Mouse (Mus musculus): ENCODE measurements around the gene Dirc2. TPM values are rescaled to one million over a fixed set of nuclear protein-coding genes. Genes with fewer than 3 reads are reported as not detected.

Gene Dirc2
- 27.1 and 30.8 TPM in 2 replicates for polyA plus RNA-seq (2015; fragmentation: Nextera tagmentation; extraction: Ambion mirVana)

DNA sequence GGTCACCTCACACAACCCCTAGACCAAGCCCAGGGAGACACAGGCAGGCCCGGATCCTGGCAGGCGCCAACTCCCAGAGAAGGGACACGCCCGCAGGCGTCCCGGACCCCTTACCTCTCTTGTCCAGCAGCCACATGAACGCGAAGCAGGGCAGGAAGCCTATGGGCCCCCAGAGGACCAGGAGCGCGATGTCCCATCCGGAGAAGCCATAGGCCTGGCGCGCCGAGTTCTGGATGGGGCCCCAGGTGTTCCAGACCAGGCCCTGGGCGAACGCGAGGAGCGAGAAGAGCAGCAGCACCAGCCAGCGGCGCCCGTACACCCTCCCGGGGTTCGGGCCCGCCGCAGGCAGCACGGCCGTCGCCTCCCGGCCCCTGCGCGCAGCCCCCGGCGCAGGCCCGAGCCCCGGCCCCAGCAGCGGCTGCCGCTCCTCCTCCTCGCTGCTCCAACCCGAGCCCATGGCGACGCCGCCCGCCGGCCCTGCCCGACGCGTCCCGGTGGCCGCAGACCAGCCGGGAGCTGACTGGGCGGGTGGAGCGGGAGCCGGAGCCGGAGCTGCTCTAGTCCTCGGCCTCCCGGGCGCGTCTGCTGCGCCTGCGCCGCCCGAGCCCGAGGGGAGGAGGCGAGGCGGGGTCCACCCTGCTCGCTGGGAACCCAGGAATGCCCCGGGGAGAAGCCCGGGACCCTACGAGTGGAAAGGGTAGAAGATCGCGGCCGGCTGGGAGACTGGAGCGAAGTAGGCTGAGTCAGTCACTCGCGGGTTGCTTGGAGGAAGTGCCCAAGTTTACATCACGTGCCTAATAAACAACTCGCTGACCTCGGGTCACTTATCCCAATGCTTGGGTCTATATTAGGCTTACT, at the start of gene Dirc2:
Gene Dirc2, minus strand, starts transcription at position 572 of the 858 bp plus-strand sequence.
- no peaks in the 10 kb centered on the region for H3K9me3 ChIP-seq
- H3K4me2 ChIP-seq: peak within 1 kb of the TSS; percentile 89
- H3K27ac ChIP-seq: peak within 1 kb of the TSS; percentile 85
- H3K36me3 ChIP-seq: peaks cover 5% of the 10 kb centered on the region; the same call in 1 of the 2 replicates
- H3K27me3 ChIP-seq: no peaks in the 10 kb centered on the region
- under 1% methylated on average over 78 of the region's 78 CpGs for WGBS
- peak within 1 kb of the TSS; percentile 79 for H3K4me3 ChIP-seq
- H3K9ac ChIP-seq: peak within 1 kb of the TSS; percentile 95
- H3K4me1 ChIP-seq (replicated peaks): peaks cover 34% of the 10 kb centered on the region
- peak; percentile 84 for ATAC-seq (ENCODE audit: low FRiP score)

GRCm38 (mm10) chr16:35817255-35818089, 48.3 kb upstream of the Dirc2 start:
- Histone ChIP-seq H3K9ac (0 out of 2 replicates have a peak overlapping the region, but pooled peaks have one; percentile 24), H3K4me3 (no peak overlapping the region), H3K4me2 (no peak overlapping the region), H3K36me3 (peaks cover 28% of the 10 kb centered on the region), H3K27me3 (no peaks in the 10 kb centered on the region), H3K4me1 (replicated peaks) (0 out of 2 replicates have a peak, but pooled peaks cover 3% of the 10 kb centered on the region), H3K9me3 (no peaks in the 10 kb centered on the region), H3K27ac (no peak overlapping the region)
- peak; percentile 88 for ATAC-seq (ENCODE audit: low FRiP score)
- 33% methylated on average over 13 of the region's 13 CpGs for WGBS

DNA sequence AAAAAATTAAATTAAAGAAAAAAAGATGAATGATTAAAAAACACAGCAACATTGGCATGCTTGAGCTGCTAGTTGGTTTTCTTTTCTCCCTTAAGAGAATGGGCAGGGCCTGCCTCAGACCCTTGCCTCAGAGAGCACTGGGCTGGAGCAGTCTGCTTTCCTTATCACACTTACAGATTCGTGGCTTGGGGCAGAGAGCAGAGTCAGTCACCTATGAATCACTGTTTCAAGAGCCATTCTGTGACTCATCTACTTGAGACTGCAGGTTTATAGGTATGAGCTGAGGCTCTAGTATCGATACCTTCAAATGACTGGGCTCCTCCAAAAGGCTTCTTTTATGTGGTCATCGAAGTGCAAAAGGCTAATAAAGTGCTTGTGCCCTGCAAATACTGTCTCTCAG, 44.0 kb upstream of the Dirc2 start:
- no peaks in the 10 kb centered on the region; the same call in 1 of the 2 replicates for H3K9me3 ChIP-seq
- ATAC-seq (ENCODE audit: low FRiP score): no peak
- no peak overlapping the region for H3K4me2 ChIP-seq
- no peak overlapping the region for H3K27ac ChIP-seq
- peaks cover 10% of the 10 kb centered on the region for H3K36me3 ChIP-seq
- H3K9ac ChIP-seq: no peak overlapping the region
- WGBS: 91% methylated on average over 3 of the region's 3 CpGs
- H3K4me3 ChIP-seq: no peak overlapping the region
- H3K4me1 ChIP-seq (replicated peaks): 0 out of 2 replicates have a peak, but pooled peaks cover 3% of the 10 kb centered on the region
- H3K27me3 ChIP-seq: no peaks in the 10 kb centered on the region

GRCm38 (mm10) chr16:35808838-35809237, 39.7 kb upstream of the Dirc2 start:
- WGBS: 96% methylated on average over 2 of the region's 2 CpGs

GRCm38 (mm10) chr16:35807663-35807992, 38.5 kb upstream of the Dirc2 start:
- no peak overlapping the region for H3K9ac ChIP-seq
- H3K4me2 ChIP-seq: no peak overlapping the region
- no peaks in the 10 kb centered on the region for H3K27me3 ChIP-seq
- H3K4me3 ChIP-seq: no peak overlapping the region
- ATAC-seq (ENCODE audit: low FRiP score): no peak
- 81% methylated on average over 4 of the region's 4 CpGs for whole genome bisulfite sequencing
- H3K4me1 ChIP-seq (replicated peaks): no peaks in the 10 kb centered on the region
- no peak overlapping the region for H3K27ac ChIP-seq
- no peaks in the 10 kb centered on the region for H3K36me3 ChIP-seq
- no peaks in the 10 kb centered on the region; the same call in 1 of the 2 replicates for H3K9me3 ChIP-seq

More at GRCm38 (mm10) chr16:35808838-35809237, 39.7 kb upstream of the Dirc2 start:
- H3K9ac ChIP-seq: no peak overlapping the region
- H3K4me3 ChIP-seq: no peak overlapping the region
- no peak overlapping the region for H3K27ac ChIP-seq
- ATAC-seq (ENCODE audit: low FRiP score): no peak
- no peaks in the 10 kb centered on the region for H3K27me3 ChIP-seq
- no peak overlapping the region for H3K4me2 ChIP-seq
- no peaks in the 10 kb centered on the region; the same call in 1 of the 2 replicates for H3K9me3 ChIP-seq
- peaks cover 3% of the 10 kb centered on the region; the same call in 1 of the 2 replicates for H3K36me3 ChIP-seq
- no peaks in the 10 kb centered on the region for H3K4me1 ChIP-seq (replicated peaks)

DNA sequence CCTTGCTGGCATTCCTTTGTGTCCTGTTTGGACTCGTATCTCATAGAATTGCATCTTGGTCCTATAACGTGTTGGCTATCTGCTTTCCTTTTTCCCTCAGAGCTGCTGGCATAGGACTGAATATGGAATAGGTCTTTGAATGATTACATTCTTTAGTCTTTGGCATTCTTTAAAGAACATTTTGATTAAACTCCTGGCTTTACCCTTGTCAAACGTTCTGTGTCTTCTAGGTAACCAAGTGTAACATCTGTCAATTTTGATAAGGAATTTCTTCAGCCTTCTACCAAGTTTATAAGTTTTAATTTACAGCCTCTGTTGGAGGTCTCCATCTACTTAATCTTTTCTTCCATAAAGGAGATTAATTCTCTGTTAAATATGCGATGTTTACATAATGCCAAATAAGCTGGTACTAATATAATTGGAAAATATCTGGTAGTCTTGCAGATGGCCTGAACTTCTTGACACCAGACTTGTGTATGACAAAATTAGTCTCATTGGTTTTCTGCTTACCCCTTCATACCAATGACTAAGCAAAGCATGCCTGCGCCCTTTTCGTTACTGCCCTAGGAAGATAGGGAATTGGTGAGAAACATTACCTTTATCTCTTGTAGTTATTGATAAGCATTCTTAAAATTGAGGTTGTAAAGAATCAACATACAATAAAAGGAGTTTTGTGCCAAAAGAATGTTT, 38.0 kb upstream of the Dirc2 start:
- 91% methylated on average over 6 of the region's 6 CpGs for WGBS
- no peak for ATAC-seq (ENCODE audit: low FRiP score)

DNA sequence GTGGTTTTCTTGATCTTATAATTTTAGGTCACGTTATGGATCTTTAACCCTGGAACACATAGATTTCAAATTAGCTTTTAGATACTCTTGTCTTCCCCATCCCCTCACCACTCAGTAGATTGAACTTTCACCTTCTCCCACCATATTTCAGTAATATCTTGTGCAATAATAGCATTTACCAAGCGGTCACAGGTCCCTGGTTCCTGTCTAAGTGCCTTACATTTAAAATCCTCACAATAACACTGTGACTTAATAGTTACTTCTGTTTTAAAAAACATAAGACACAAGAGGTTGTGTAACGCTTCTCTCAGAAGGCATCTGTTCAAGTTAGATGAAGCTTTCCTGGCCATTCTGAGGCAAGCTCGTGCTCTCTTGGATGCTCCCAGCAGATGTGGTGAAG, 34.6 kb upstream of the Dirc2 start:
- ATAC-seq (ENCODE audit: low FRiP score): no peak
- H3K9ac ChIP-seq: no peak overlapping the region
- peaks cover 29% of the 10 kb centered on the region for H3K36me3 ChIP-seq
- no peaks in the 10 kb centered on the region for H3K4me1 ChIP-seq (replicated peaks)
- 94% methylated on average over 4 of the region's 4 CpGs for WGBS
- H3K27me3 ChIP-seq: no peaks in the 10 kb centered on the region
- no peak overlapping the region for H3K4me3 ChIP-seq
- H3K27ac ChIP-seq: no peak overlapping the region
- H3K9me3 ChIP-seq: peaks cover 10% of the 10 kb centered on the region
- no peak overlapping the region for H3K4me2 ChIP-seq

More for the DNA sequence above, 38.0 kb upstream of the Dirc2 start:
- no peak overlapping the region for H3K9ac ChIP-seq
- H3K9me3 ChIP-seq: no peaks in the 10 kb centered on the region; the same call in 1 of the 2 replicates
- no peak overlapping the region for H3K4me2 ChIP-seq
- H3K4me1 ChIP-seq (replicated peaks): no peaks in the 10 kb centered on the region
- H3K36me3 ChIP-seq: peaks cover 3% of the 10 kb centered on the region; the same call in 1 of the 2 replicates
- H3K27me3 ChIP-seq: no peaks in the 10 kb centered on the region
- no peak overlapping the region for H3K27ac ChIP-seq
- H3K4me3 ChIP-seq: no peak overlapping the region

DNA sequence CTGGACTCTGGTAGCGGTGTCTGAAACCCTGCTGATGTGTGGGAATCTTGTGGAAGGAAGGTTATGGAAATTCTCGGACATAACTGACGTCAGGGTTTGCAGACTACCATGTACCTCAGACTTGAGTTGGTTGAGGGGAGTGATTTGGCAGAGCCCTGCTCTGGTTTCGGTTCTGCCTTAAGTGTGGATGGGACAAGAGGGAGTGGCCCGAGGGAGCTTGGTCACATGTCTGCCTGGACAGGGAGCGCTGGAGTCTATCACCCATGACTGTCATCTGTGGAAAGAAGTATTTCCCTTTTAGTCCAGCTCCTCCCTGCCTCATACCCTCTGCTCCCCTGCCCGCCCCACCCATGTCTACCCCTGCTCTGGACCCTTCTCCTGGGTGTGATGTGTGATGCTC, 33.0 kb upstream of the Dirc2 start:
- 93% methylated on average over 7 of the region's 7 CpGs for WGBS
- no peak for ATAC-seq (ENCODE audit: low FRiP score)
- no peaks in the 10 kb centered on the region for H3K27me3 ChIP-seq
- no peak overlapping the region for H3K27ac ChIP-seq
- peaks cover 15% of the 10 kb centered on the region for H3K9me3 ChIP-seq
- H3K4me3 ChIP-seq: no peak overlapping the region
- H3K9ac ChIP-seq: no peak overlapping the region
- no peaks in the 10 kb centered on the region for H3K4me1 ChIP-seq (replicated peaks)
- no peak overlapping the region for H3K4me2 ChIP-seq
- H3K36me3 ChIP-seq: peaks cover 36% of the 10 kb centered on the region

- H3K9me3 ChIP-seq: no peaks in the 10 kb centered on the region
- H3K27me3 ChIP-seq: no peaks in the 10 kb centered on the region
- H3K27ac ChIP-seq: no peak overlapping the region
- no peak overlapping the region for H3K4me2 ChIP-seq
- H3K4me3 ChIP-seq: no peak overlapping the region
- no peak overlapping the region for H3K9ac ChIP-seq
- 77% methylated on average over 6 of the region's 6 CpGs for whole genome bisulfite sequencing
- no peak for ATAC-seq (ENCODE audit: low FRiP score)
- H3K36me3 ChIP-seq: peaks cover 14% of the 10 kb centered on the region; the same call in 1 of the 2 replicates
- peaks cover 9% of the 10 kb centered on the region for H3K4me1 ChIP-seq (replicated peaks)
These were observed 22.9 kb upstream of the Dirc2 start for GRCm38 (mm10) chr16:35791962-35792521.

GRCm38 (mm10) chr16:35788330-35788729, 19.2 kb upstream of the Dirc2 start:
- Histone ChIP-seq H3K9me3 (no peaks in the 10 kb centered on the region), H3K4me3 (no peak overlapping the region), H3K4me2 (no peak overlapping the region), H3K27ac (0 out of 2 replicates have a peak overlapping the region, but pooled peaks have one; percentile 61), H3K4me1 (replicated peaks) (peaks cover 11% of the 10 kb centered on the region), H3K27me3 (no peaks in the 10 kb centered on the region), H3K36me3 (peaks cover 14% of the 10 kb centered on the region; the same call in 1 of the 2 replicates), H3K9ac (no peak overlapping the region)
- 96% methylated on average over 6 of the region's 6 CpGs for WGBS
- no peak for ATAC-seq (ENCODE audit: low FRiP score)

GRCm38 (mm10) chr16:35787568-35788189, 18.5 kb upstream of the Dirc2 start:
- H3K4me2 ChIP-seq: no peak overlapping the region
- H3K36me3 ChIP-seq: peaks cover 14% of the 10 kb centered on the region; the same call in 1 of the 2 replicates
- H3K9me3 ChIP-seq: no peaks in the 10 kb centered on the region
- peak overlapping the region; percentile 61 for H3K27ac ChIP-seq
- H3K4me3 ChIP-seq: no peak overlapping the region
- 49% methylated on average over 8 of the region's 8 CpGs for WGBS
- ATAC-seq (ENCODE audit: low FRiP score): peak; percentile 86
- no peaks in the 10 kb centered on the region for H3K27me3 ChIP-seq
- peaks cover 11% of the 10 kb centered on the region for H3K4me1 ChIP-seq (replicated peaks)
- H3K9ac ChIP-seq: no peak overlapping the region
